Mouse (Mus musculus) G1E-ER4 (cell line): ENCODE results near the gene Ehbp1. TPM values are rescaled to one million over a fixed set of nuclear protein-coding genes. Genes with fewer than 3 reads are reported as not detected.

Source experiments
- GATA1 ChIP-seq: IDR thresholded peaks from one replicate; pipeline ENCODE4 v1.8.0; 2012; ENCODE audit warnings: low read length, inconsistent platforms
- polyA plus RNA-seq: library from polyadenylated mRNA; stranded (reverse); fragments of >175 nt; gene quantifications from 2 replicates; pipeline ENCODE4 v1.2.3, GENCODE M21; 2012

Ehbp1 gene
- polyA plus RNA-seq, 1 experiment = 0.84 TPM

DNA sequence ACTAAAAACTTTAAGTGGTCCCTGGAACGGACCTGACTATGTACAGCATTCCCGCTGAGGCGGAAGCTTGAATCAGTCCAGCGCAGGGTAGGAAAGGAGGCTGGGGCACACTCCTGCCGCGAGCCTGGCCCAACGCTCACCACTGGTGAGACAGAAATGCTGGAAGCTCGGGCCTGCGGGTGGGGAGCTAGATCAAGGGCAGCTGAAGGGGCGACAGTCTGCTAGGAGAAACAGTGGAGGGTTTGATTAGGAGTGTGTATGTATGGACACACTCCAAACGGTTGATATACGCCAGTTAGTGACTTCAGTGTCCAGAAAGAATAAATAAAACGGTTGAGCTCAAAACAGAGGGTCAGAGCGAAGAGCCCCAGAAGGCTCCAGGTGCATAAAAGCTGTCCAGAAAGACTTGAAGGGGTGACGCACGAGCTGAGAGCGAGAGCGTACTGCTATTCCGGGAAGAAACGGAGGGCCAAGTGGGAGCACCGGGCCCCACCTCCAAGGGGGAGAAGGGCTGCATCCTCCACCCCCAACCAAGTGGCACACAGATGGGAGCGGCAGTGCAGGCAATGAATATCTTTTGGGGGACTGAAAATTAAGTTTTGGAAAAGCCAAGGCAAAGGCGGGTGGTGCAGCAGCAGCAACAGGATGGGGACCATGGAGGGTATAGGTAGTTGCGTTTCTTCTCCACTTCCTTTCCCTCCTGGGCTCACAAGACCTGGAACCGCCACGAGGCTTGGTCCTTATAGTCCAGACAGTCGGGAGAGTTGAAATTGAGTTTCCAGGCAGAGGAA is 346.4 kb downstream of the Ehbp1 start:
- no peak for TF ChIP-seq GATA1

DNA sequence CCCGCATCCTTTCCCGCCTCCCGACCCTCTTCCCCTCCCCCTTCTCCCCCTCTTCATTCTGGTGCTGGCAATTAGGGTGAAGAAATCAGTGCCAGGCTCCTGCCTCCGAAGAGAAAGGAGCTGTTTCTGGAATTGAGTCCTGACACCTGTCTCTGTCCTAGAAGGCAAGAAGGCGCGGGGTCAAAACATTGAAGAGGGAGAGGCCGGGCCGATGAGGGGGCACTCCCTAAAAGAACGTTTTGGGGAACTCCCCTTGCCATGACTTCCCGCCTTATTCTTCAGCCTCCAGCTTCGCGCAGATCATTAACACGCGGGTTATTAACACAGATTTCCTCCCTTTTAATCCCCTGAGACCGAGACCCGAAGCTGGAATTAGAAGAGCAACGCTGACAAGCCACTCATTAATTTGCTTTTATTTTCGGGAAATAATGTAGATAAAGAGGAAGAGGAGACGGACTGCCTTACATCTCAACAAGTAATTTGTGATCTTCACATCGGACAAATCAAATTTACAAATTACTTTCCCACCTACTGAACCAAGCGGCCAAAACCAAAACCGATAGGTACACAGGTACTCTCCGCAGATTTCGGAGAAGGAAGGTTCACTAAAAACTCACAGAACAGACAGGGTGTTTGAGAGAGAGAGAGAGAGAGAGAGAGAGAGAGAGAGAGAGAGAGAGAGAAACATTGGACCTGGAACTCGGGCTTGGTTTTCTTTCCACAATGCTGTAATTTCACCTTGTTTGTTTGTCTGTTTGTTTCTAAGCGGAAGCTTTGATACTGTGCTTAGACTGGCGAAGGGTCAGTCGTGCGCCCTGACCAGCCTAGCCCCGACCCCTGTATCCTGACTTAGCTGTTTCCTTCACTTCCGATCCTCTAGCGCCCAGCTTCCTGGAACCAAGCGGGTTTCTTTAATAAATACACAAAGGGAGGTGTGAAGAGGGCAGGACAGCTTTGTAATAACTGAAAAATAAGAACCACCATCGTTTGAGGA is 347.4 kb downstream of the Ehbp1 start:
- TF ChIP-seq GATA1 = no peak

GRCm38 (mm10) chr11:21993597-21994376 is 348.3 kb downstream of the Ehbp1 start:
- TF ChIP-seq GATA1 = no peak

GRCm38 (mm10) chr11:21992761-21993596 is 349.1 kb downstream of the Ehbp1 start:
- no peak for TF ChIP-seq GATA1

- no peak for TF ChIP-seq GATA1
Observed at GRCm38 (mm10) chr11:21988398-21988946, 353.6 kb downstream of the Ehbp1 start.

DNA sequence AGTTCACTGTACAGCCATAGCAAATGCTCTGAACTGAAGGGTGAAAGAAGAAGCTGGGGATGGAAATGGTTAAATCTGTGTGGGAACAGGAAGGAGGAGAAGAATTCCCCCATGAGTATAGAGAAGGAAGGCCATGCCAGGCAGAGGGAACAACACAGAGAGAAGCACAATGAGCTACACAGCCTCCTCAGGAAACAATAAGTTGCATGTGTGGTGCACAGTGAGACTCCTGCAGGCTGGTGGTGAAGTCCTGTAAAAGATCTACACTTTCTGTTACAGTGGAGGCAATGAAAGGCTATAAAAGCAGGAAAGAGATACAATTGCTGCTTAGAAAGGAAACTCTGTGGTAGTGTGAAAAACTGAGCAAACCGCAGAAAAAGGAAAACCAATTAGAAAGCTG is 357.0 kb downstream of the Ehbp1 start:
- no peak for TF ChIP-seq GATA1

DNA sequence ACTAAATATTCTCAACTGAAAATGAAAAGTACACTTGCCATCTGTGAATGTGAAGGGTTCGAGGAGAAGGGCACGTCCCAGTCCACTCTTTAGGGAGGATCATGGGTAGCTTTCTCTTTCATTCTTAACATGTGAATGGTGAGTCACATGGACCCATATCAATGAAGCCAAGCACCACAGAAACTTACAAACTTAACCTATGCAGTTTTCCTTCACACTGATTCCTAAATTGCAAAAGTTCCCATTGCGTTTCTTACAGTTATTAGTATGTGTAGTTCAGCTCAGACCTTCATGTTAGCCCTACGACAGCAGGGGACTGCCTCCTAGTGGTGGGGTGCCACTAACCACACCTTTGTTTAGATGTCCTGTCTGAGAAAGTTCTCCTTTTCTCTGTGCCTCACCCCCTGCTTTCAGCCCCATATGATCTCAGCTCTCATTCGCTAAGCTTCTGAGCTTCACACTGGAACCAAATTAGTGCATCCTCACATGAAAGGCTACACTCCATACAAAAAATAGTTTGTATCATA is 368.0 kb downstream of the Ehbp1 start:
- no peak for TF ChIP-seq GATA1

DNA sequence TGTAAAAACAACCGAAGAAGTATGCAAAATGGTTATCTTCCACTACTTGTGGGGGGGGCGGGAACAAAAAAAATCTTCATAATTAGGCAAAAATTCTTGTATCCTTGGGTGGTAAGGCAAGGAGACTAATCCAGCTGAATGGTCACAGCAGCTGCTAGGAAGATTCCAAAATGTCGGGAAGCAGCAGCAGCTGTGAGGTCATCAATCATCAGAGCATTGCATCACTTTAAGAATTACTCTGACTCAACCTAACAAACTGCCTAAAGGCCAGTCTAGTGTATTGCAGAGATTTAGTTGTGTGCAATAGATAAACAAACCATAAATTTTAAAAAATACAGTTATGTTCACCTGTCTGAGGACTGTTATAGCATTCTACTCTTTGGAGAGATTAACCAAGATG is 368.5 kb downstream of the Ehbp1 start:
- no peak for TF ChIP-seq GATA1

GRCm38 (mm10) chr11:21968922-21969321 is 373.2 kb downstream of the Ehbp1 start:
- no peak for TF ChIP-seq GATA1

Other genes with a start within 250 kb of the Ehbp1 start
- not detected in 2 replicates for gene Tmem17, start 169.8 kb upstream of the Ehbp1 start, polyA plus RNA-seq